Mouse (Mus musculus) forebrain, postnatal 0 days (tissue): Measurements from ENCODE around the gene Galnt6. TPM values are rescaled to one million over a fixed set of nuclear protein-coding genes. Genes with fewer than 3 reads are reported as not detected.
"Not testable (repeated sequence)": the region's sequence is repeated elsewhere in the genome, so short reads cannot be mapped to it uniquely, and the experiment has no call there.

Experiments used
- ATAC-seq: fragments of 200-750 bp; cut with Nextera tagmentation; 2 replicates; pipeline ENCODE4 v1.8.0; 2017; ENCODE audit warnings: mild to moderate bottlenecking, moderate library complexity
- DNase-seq: peaks from one replicate; pipeline ENCODE4 v3.0.0-alpha.2; 2015
- H3K27ac ChIP-seq: fragments of 300-500 bp; sonication (generic); 2 replicates; pipeline ENCODE4 v1.5.1; 2014; ENCODE audit warnings: low read depth, mild to moderate bottlenecking, antibody characterized with exemption, low read length, moderate library complexity, mixed read lengths
- H3K27me3 ChIP-seq: fragments of 300-500 bp; sonication (generic); 2 replicates; pipeline ENCODE4 v1.6.1; 2014; ENCODE audit warnings: mild to moderate bottlenecking, low read length, mixed read lengths; ENCODE audit not compliant: insufficient read depth
- H3K36me3 ChIP-seq: fragments of 300-500 bp; sonication (generic); 2 replicates; pipeline ENCODE4 v1.6.1; 2014; ENCODE audit warnings: mild to moderate bottlenecking, moderate library complexity; ENCODE audit not compliant: insufficient read depth
- H3K4me1 ChIP-seq: fragments of 300-500 bp; sonication (generic); 2 replicates; pipeline ENCODE4 v1.6.1; 2014; ENCODE audit warnings: antibody characterized with exemption; ENCODE audit not compliant: insufficient read depth
- H3K4me2 ChIP-seq: fragments of 300-500 bp; sonication (generic); 2 replicates; pipeline ENCODE4 v1.6.1; 2014; ENCODE audit warnings: low read depth, mild to moderate bottlenecking, moderate library complexity
- H3K4me3 ChIP-seq: fragments of 300-500 bp; sonication (generic); 2 replicates; pipeline ENCODE4 v1.5.1; 2014; ENCODE audit warnings: low read depth, low read length, mixed read lengths
- H3K9ac ChIP-seq: fragments of 300-500 bp; sonication (generic); 2 replicates; pipeline ENCODE4 v1.6.1; 2014; ENCODE audit warnings: mild to moderate bottlenecking
- H3K9me3 ChIP-seq: fragments of 300-500 bp; sonication (generic); 2 replicates; pipeline ENCODE4 v1.6.1; 2016; ENCODE audit warnings: low read length
- CTCF ChIP-seq: sonication (generic); IDR thresholded peaks from 2 replicates; pipeline ENCODE4 v1.5.1; 2016; ENCODE audit warnings: antibody characterized with exemption, control low read depth, low read depth
- WGBS: fragments of 180-500 bp; shearing (Covaris S2); extraction: QIAGEN DNeasy Blood & Tissue Kit; methylation state at CpG from one replicate; pipeline ENCODE4 v1.1.7; 2014; 5-methylcytosine and 5-hydroxymethylcytosine counted together
- polyA plus RNA-seq: library from polyadenylated mRNA; unstranded; fragments of >200 nt; fragmentation: Nextera tagmentation; extraction: Ambion mirVana; gene quantifications from 2 replicates; pipeline ENCODE4 v1.2.1, GENCODE M21; 2015
- total RNA-seq: library from RNA; depleted of rRNA; stranded (reverse); fragments of >200 nt; gene quantifications from 2 replicates; pipeline ENCODE4 v1.2.3, GENCODE M21; 2014

Gene Galnt6
- total and polyA plus RNA-seq, 2 experiments from 2014 or later = 0.47 to 1.5 TPM

DNA sequence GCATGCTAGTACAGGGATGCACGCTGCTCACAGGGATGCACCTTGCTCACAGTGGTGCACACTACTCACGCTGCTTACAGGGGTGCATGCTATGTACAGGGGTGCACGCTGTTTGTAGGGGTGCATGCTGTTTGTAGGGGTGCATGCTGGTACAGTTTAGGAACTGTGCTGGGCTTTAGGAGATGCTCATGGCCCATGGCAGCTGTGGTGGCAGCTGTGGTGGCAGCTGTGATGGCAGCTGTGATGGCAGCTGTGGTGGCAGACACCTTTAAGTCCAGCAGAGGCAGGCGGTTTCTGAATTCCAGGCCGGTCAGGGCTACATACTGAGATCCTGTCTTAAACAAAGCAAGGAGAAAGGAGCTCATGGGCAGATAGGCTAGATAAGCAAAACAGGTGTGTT lies 41.2 kb upstream of the Galnt6 start:
- H3K27me3 ChIP-seq = no peaks in the 10 kb centered on the region
- no peaks in the 10 kb centered on the region for H3K9me3 ChIP-seq
- H3K4me2 ChIP-seq = no peak overlapping the region

DNA sequence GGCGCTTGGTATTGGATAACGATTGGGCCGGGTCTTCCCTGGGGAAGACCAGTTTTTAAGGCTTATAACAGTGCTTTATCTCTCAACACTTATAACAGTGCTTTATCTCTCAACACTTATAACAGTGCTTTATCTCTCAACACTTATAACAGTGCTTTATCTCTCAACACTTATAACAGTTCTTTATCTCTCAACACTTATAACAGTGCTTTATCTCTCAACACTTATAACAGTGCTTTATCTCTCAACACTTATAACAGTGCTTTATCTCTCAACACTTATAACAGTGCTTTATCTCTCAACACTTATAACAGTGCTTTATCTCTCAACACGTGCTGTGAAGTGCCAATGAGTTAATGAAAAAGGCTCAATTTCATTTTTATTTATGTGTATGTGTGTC lies 39.8 kb upstream of the Galnt6 start:
- not testable (repeated sequence) for H3K4me2 ChIP-seq, H3K27me3 ChIP-seq, H3K36me3 ChIP-seq, DNase-seq, H3K9me3 ChIP-seq, H3K4me1 ChIP-seq, H3K27ac ChIP-seq, H3K9ac ChIP-seq, ATAC-seq, H3K4me3 ChIP-seq
- 95% methylated on average over 4 of the region's 4 CpGs for WGBS

More for the DNA sequence above, 41.2 kb upstream of the Galnt6 start:
- no peak for DNase-seq
- Histone ChIP-seq H3K9ac (no peak overlapping the region), H3K27ac (no peak overlapping the region), H3K36me3 (peaks cover 7% of the 10 kb centered on the region; the same call in 1 of the 2 replicates), H3K4me1 (no peaks in the 10 kb centered on the region), H3K4me3 (no peak overlapping the region)
- WGBS = 94% methylated on average over 5 of the region's 5 CpGs
- TF ChIP-seq CTCF = no peak
- ATAC-seq = no peak

DNA sequence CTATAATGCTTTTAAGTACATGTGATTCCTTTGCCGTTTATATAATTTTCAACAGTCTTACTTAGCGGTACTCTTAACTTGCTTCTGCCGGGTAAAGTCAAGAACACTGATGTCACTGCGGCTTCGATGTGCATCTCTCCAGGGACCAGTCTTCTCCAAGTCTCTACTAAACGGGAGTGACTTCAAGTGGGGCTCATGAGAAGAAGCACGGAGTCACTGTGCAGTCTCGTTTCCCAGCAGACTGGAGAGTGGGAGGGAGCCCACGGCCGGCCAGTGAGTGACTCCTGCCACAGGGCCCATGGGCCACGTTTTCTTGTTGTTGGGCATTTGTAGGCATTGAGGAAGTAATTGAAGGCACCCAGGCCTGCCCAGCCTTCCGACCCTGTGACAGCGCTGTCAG lies 38.7 kb upstream of the Galnt6 start:
- DNase-seq (no peak), ATAC-seq (no peak)
- H3K27ac ChIP-seq = no peak overlapping the region
- WGBS = 84% methylated on average over 13 of the region's 13 CpGs
- no peaks in the 10 kb centered on the region for H3K9me3 ChIP-seq
- peaks cover 7% of the 10 kb centered on the region for H3K36me3 ChIP-seq
- peaks cover 5% of the 10 kb centered on the region; the same call in 1 of the 2 replicates for H3K4me1 ChIP-seq
- no peaks in the 10 kb centered on the region for H3K27me3 ChIP-seq
- H3K4me2 ChIP-seq = no peak overlapping the region
- H3K9ac ChIP-seq = no peak overlapping the region
- H3K4me3 ChIP-seq = no peak overlapping the region
- TF ChIP-seq CTCF = no peak

DNA sequence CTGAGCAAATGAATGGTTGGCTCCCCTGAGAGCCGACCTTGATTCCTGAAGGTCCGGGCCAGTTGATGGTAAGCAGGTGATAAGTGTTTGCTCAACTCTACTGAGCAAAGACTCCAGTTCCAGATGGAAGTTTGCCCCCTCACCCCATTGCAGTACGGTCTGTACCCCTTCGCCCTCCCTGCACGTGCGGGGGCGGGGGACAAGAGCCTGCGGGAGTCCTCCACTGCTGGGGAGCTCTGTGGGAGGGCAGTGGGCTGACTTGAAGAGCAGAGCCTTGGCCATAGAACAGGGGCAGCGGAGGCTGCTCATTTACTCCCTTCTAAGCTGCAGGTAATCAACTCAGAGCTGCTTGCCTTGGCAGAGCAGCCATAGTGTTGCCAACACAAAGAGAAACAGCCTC lies 37.6 kb upstream of the Galnt6 start:
- Histone ChIP-seq H3K27me3 (no peaks in the 10 kb centered on the region), H3K4me1 (peaks cover 12% of the 10 kb centered on the region; the same call in 1 of the 2 replicates), H3K4me3 (no peak overlapping the region), H3K9me3 (no peaks in the 10 kb centered on the region), H3K27ac (no peak overlapping the region), H3K4me2 (no peak overlapping the region), H3K36me3 (peaks cover 7% of the 10 kb centered on the region), H3K9ac (no peak overlapping the region)
- ATAC-seq = no peak
- no peak for TF ChIP-seq CTCF
- 74% methylated on average over 9 of the region's 9 CpGs for WGBS
- no peak for DNase-seq

DNA sequence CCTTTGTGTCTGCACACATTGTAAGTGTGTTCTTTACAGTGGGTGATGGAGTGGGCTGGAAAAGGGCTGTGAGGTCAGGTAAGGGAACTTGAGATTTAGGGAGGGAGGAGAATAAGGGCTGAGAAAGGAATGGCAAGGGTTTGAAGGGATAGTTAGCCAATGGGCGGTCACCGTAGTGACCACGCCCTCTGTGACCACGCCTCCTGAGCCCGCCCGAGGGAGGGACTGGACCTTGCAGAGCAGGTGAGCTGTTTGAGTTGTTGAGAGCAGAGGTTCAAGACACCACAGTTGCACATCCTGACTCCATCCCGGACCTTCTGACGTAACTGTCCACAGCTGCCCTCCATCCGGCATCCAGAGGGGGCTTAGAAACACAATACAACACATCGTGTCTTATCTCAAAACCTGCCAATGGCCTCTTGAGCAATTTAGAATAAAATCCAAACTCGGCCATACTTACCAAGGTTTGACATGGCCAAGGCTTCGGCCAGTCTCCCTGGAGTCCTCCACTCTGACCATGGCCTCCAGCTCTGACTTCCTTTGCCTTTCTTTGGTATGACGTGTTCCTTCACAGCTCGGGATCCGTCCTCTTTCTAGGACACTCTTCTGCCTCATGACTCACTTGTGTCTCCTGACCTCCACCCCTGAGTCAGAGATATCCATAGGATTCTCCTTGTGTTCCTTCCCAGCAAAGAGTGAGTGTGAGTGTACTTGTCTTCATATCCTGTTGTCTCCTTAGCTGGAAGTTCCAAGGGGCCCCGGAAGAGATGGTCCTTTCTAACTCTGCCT lies 35.2 kb upstream of the Galnt6 start:
- Histone ChIP-seq H3K36me3 (peaks cover 7% of the 10 kb centered on the region; the same call in 1 of the 2 replicates), H3K4me3 (no peak overlapping the region), H3K9me3 (no peaks in the 10 kb centered on the region), H3K9ac (no peak overlapping the region), H3K27me3 (no peaks in the 10 kb centered on the region), H3K4me1 (peaks cover 17% of the 10 kb centered on the region; the same call in 1 of the 2 replicates), H3K4me2 (no peak overlapping the region), H3K27ac (no peak overlapping the region)
- no peak for TF ChIP-seq CTCF
- no peak for DNase-seq
- WGBS = 88% methylated on average over 16 of the region's 16 CpGs
- no peak for ATAC-seq

DNA sequence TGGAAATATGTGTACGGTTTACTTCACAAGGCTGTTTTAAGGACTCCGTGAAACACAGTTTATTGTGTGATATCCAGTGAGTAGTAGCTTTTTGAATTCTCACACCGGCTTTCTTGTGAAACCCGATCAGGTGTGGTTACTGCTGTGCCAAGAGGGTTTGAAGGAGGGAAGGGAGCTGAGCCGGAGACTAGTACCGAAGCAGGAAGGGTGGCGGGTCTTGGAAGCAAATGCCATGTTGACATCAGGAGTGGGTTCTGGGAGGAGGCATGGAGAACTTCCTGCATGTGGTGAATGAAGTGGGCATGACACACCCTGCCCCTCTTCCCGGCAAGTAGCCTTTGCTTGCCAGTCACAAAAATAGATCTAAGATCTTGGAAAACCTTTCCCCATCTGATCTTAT lies 33.5 kb upstream of the Galnt6 start:
- H3K36me3 ChIP-seq = peaks cover 7% of the 10 kb centered on the region; the same call in 1 of the 2 replicates
- no peaks in the 10 kb centered on the region for H3K9me3 ChIP-seq
- H3K4me1 ChIP-seq = peaks cover 17% of the 10 kb centered on the region; the same call in 1 of the 2 replicates
- H3K9ac ChIP-seq = peak overlapping the region; percentile 80
- 32% methylated on average over 8 of the region's 8 CpGs for WGBS
- ATAC-seq (no peak), DNase-seq (no peak)
- no peaks in the 10 kb centered on the region for H3K27me3 ChIP-seq
- peak overlapping the region; percentile 76 for H3K4me2 ChIP-seq
- H3K27ac ChIP-seq = 0 out of 2 replicates have a peak overlapping the region, but pooled peaks have one; percentile 85
- peak overlapping the region; percentile 83 for H3K4me3 ChIP-seq
- no peak for TF ChIP-seq CTCF

DNA sequence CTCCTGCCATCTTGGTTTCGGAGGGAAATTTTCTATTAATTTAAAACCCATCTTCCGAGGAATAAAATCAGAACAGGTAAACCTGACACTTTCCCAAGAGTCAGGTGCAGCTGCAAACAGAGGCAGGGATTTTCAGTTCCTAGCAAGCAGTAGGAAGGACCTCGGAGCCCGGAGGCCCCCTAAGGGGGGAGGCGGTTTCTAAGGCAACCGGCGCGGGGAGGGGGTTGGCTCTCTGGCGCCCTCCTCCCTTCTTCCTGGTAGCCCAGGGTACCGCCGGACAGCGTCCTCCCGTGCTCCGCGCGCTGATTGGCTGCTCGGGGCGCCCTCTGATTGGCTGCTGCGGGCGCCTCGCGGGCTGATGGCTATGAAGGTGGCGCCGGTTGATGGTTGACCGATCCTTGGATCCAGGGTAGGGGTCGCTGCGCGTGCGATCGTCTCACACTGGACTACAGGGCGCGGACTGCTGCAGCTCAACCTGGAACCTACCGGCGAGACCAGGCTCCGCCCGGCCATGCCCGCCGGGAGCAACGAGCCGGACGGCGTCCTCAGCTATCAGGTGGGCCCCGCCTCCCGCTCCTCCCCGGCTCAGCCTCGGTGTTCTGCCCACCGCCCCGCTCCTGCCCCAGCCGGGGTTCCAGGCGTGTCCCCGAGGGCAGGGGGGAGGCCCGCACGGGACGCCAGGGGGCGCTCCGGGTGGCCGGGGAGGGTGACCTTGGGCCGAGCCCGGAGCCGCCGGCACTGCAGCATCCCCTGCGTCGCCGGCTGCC lies 32.4 kb upstream of the Galnt6 start, which contains the start of gene Slc4a8:
Gene Slc4a8 (plus strand): TSS at position 329 of the 767 bp plus-strand sequence.
- Histone ChIP-seq H3K4me2 (peak within 1 kb of the TSS; percentile 76), H3K4me3 (peak within 1 kb of the TSS; percentile 83), H3K9ac (peak within 1 kb of the TSS; percentile 80), H3K36me3 (peaks cover 7% of the 10 kb centered on the region; the same call in 1 of the 2 replicates), H3K9me3 (no peaks in the 10 kb centered on the region), H3K4me1 (peaks cover 17% of the 10 kb centered on the region; the same call in 1 of the 2 replicates), H3K27me3 (no peaks in the 10 kb centered on the region), H3K27ac (peak within 1 kb of the TSS; percentile 85)
- DNase-seq (peak; percentile 97), ATAC-seq (peak; percentile 97)
- TF ChIP-seq CTCF = peak; percentile 77
- under 1% methylated on average over 53 of the region's 64 CpGs for WGBS
